Mouse (Mus musculus): ENCODE measurements around the gene Mxi1. TPM values are rescaled to one million over a fixed set of nuclear protein-coding genes. Genes with fewer than 3 reads are reported as not detected.

Mxi1 gene
- polyA plus RNA-seq, 1 experiment from 2014 or later: 26.7 TPM

DNA sequence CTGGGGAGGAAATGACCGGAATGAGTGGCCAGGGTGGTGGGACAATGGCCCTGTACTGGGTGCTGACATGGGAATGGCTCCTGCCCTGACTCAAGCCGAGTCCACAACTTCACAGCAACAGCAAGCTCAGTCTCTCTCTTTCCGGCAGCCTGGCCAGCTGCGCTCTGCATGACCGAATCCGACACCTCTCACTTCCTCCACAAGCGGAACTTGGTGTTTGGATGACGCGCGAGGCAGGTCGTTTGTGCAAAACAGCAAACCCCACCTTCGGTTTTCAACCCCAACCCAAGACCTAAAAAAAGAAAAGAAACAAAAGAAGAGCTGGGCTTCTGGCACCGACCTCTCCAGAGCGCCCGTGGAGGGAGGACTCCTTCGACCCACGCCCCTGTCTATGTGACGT, 114.3 kb downstream of the Mxi1 start:
- H3K9ac ChIP-seq: no peak overlapping the region
- no peak overlapping the region for H3K4me2 ChIP-seq
- 79% methylated on average over 18 of the region's 18 CpGs for WGBS
- 0 out of 2 replicates have a peak, but pooled peaks cover 5% of the 10 kb centered on the region for H3K27me3 ChIP-seq
- no peaks in the 10 kb centered on the region for H3K9me3 ChIP-seq (replicated peaks)
- no peak overlapping the region for H3K4me3 ChIP-seq
- no peak overlapping the region for H3K27ac ChIP-seq
- H3K36me3 ChIP-seq (ENCODE audit: poor library complexity, severe bottlenecking): no peaks in the 10 kb centered on the region
- peaks cover 27% of the 10 kb centered on the region for H3K4me1 ChIP-seq
- ATAC-seq: no peak

Other genes with a start within 250 kb of the Mxi1 start
- 34.2 and 34.5 TPM in 2 replicates for gene Add3, start 170.1 kb upstream of the Mxi1 start, polyA plus RNA-seq (2015; fragmentation: Nextera tagmentation; extraction: Ambion mirVana)
- gene Gm10197, start 61.2 kb downstream of the Mxi1 start, polyA plus RNA-seq (2015; fragmentation: Nextera tagmentation; extraction: Ambion mirVana): not detected in 2 replicates
- gene Smndc1, start 80.1 kb downstream of the Mxi1 start, polyA plus RNA-seq (2015; fragmentation: Nextera tagmentation; extraction: Ambion mirVana): 48.7 and 50.9 TPM in 2 replicates
- gene Dusp5, start 218.6 kb downstream of the Mxi1 start, polyA plus RNA-seq (2015; fragmentation: Nextera tagmentation; extraction: Ambion mirVana): 1.5 and 1.8 TPM in 2 replicates